Mouse (Mus musculus) G1E-ER4 (cell line): ENCODE measurements around the gene 4930447C04Rik. TPM values are rescaled to one million over a fixed set of nuclear protein-coding genes. Genes with fewer than 3 reads are reported as not detected.

ENCODE experiments used
- GATA1 ChIP-seq: IDR thresholded peaks from one replicate; pipeline ENCODE4 v1.8.0; 2012; ENCODE audit warnings: low read length, inconsistent platforms
- polyA plus RNA-seq: library from polyadenylated mRNA; stranded (reverse); fragments of >175 nt; gene quantifications from 2 replicates; pipeline ENCODE4 v1.2.3, GENCODE M21; 2012

4930447C04Rik gene
- polyA plus RNA-seq, result not detected in 2 replicates

DNA sequence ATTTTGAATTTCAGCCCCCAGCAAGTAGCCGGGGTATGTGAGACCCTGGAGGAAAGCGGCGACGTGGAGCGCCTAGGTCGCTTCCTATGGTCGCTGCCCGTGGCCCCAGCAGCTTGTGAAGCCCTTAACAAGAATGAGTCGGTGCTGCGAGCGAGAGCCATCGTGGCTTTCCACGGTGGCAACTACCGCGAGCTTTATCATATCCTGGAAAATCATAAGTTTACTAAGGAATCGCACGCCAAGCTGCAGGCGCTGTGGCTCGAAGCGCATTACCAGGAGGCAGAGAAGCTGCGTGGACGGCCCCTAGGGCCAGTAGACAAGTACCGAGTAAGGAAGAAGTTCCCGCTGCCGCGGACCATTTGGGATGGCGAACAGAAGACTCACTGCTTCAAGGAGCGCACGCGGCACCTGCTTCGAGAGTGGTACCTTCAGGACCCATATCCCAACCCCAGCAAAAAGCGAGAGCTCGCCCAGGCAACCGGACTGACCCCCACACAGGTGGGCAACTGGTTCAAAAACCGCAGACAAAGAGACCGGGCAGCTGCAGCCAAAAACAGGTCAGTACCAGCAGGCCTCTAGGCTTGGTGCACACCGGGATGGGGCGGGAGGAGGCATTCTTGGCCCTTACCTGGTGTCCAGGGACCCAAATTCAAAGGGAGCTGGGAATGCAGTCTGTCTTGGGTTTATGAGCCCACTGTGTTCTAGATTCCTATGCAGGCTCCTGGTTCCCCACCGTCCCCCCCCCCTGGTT, at the start of gene 4930447C04Rik:
4930447C04Rik (minus strand) TSS at position 704 of the 751 bp plus-strand sequence.
- no peak for TF ChIP-seq GATA1

DNA sequence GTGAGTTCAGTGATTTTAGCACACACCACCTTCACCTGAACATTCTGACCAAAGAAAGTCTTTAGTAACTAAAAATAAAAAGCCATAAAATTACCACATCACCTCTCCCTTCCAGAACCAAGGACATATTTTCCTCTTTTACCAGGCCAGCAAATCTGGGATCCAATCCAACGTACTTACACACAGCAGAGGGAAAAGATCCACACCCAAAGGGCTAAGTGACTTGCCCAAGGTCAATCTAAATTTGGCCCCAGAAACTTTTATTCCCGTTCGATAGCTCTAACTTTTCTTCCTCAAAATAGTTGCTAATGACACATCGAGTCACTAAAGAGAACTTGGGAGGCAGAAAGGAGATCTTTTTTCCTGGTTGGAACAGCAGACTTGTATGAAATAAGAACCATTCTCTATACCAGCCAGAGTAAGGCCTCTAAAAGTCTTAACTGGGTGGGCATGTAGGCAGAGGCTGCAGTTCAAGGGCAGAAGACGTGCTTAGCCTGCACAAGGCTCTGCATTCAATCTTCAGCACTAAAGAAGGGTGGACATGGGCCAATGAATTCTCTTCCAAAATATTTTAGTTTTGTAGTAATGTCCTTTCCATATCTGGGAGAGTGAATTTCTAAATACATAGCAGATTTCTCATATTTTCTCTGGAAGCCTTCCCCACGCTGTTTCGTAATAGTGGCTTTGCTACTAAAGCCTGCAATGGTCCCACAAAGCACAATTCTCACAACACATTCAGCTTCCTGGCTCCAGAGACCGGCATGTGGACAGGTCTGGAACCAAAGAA, 42.7 kb upstream of the 4930447C04Rik start:
- no peak for TF ChIP-seq GATA1

DNA sequence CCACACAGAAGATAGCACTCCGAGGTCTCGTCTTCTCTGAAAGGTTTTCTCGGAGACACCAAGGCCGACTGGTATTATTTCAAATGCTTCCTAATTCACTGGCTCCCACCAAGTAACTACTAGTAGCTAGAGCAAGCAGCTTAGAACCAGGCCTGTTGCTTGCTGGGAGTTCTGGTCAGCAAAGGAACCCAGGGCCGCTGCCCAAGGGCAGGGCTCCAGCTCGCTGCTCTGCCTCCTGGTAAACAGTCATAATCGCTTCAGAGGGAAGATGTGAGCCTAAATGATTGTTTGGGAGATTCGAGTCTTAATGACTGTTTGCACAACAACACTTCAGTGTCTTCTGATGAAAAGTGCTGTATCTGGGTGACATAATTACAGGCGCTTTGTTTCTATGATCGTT, 42.0 kb upstream of the 4930447C04Rik start:
- no peak for TF ChIP-seq GATA1

DNA sequence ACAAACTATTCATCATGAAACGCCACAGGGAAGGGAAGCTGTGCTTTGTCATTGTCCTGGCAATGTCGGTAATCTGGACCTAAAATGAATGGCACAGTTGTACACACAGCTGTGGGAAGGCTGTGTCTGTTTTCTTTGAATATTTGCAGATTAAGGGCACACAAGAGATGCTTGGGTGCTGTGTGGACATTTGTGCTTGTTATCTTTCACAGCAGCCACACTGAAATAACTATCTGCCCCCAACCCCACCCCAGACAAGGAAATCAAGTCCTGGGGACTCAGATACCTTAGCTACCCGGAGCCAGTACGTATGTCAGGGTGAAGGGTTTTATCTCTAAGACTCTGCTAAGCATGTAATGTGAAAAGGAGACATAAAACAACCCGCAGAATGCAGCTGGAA, 38.7 kb upstream of the 4930447C04Rik start:
- TF ChIP-seq GATA1, result no peak

DNA sequence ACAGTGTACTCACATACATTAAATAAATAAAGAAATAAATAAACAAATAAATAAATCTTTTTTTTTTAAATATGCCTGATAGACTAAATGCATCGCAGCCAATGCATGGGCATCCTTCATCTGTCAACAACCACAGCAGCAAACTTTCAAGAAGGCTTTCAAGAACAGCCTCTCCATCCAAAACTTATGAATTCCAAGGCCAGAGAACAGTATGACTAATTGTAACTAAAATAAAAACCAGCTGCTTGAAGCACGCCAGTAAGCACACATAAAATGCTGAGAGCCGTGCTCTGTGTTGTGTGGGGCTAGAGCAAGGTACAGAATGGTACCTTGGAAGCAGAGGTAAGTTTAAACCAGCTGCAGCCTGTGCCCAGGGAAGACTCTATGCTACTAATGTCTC, 37.3 kb upstream of the 4930447C04Rik start:
- TF ChIP-seq GATA1, result no peak

DNA sequence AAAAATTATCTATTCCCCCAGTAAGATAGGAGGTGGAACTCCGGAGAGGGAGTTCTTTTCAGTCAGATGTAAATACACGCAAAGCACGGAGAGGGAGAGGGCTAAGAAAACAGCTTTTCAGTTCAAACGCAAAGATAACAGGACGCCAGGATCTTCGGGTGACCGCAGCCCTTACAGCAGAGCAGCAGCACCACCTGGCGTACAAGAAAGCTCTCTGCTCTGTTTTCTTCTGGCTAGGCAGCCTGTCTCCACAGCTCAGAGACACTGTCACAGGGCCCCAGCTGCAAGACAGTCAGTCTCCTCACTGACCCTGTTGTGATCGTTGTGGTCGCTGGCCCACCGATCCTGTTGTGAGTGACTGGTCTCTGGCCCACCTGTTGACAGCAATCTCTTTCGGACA, 36.1 kb upstream of the 4930447C04Rik start:
- no peak for TF ChIP-seq GATA1

DNA sequence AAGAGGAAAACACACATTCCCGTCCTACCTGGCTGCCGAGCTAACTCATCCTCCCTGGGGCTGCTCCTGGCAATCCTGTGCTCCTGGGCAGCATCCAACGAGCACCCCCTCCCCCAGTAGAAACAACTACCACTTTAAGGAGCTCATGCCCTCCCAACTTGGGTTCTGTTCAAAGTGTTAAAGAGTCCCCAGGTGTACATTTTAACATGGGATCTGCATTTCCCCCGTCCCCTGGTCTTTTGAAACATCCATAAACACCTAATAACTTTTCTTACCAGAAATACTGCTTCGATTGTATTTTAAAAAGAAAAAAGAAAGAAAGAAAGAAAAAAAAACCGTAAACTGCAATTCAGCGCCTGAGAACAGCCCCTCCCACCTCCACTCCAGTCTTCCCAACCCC, 35.6 kb upstream of the 4930447C04Rik start:
- TF ChIP-seq GATA1, result no peak

DNA sequence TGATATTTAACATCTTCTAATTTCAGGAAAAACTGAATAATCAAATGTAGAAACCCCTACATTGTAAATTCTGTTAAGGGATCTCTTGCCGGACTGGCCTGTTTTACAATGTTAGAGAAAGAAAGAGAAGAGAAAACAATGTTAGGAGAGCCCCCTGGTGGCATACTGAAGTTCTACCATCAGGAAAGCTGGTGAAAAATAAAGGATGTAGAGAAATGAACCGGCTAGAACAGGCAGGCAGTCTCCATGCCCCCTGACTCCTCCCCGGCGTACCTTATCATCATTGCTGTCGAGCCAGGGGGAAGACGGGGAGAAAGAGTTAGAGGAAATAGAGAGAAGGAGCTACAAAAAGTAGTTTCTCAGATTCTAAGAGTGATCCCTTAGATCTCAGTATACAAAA, 32.6 kb upstream of the 4930447C04Rik start:
- TF ChIP-seq GATA1, result no peak

DNA sequence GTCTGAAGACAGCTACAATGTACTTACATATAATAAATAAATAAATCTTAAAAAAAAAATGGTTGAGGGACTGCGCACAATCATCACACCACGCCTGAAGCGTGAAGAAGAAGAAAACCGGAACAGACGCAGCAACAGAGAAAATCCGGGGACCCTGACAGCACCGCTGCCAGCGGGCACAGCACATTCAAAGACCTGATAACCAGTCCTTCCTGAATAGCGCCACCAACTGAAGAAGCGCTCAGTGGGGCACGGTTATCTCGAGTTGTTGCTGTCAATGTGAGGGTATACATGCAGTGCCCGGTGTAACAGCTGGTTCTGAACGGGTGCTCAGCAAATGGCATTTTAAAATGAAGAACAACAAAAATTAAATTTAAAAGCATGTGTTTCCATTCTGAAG, 30.0 kb upstream of the 4930447C04Rik start:
- TF ChIP-seq GATA1, result no peak

DNA sequence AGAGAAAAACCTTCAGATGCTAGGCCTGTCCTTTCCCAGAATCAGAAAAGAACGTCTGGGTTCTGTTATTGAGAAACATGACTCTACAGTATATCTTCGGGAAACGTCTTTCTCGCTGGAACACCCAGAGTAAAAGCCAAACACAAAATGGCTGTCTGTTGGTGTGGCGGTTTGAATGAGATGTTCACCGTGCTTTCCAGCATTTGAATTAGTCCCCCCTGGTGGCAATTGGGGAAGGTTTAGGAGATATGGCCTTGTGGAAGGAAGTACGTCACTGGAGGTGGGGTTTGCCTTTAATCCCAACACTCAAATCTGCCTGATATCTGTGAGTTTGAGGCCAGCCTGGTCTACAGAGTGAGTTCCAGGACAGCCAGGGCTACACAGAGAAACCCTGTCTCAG, 27.0 kb upstream of the 4930447C04Rik start:
- TF ChIP-seq GATA1, result no peak

DNA sequence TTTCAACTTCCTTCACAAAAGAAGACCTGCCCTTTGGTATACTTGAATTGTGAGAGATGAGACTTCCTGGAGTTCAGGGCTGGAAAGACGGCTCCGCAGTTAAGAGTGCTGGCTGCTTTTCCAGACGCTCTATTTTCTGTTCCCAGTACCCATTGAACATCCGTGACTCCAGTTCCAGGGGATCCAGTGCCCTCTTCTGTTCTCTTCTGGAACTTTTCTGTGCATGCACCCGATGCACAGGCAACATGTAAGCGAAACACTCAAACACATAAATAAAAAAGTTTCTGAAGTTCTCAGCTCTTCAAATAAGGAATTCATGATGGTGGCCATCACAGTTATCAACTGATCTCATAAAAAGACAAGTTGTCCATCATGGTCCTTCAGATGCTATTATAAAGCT, 22.2 kb upstream of the 4930447C04Rik start:
- no peak for TF ChIP-seq GATA1

DNA sequence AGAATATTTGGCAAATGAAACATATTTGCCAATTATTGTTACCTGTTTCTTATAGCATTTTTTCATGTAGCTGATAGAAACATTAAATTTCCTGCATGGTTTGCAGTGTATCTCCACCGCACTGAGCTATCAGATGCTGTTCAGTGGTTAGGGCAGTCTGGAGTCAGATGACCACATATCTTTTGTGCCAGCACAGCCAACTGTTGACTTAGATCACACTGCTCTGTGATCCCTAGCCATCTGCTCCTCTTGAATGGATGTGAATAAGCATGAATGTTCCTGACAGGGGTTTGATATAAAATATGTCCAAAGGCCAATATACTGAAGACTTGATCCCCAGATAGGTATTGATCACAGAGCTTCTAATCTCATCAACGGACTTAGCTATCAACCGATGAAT, 17.9 kb upstream of the 4930447C04Rik start:
- no peak for TF ChIP-seq GATA1

DNA sequence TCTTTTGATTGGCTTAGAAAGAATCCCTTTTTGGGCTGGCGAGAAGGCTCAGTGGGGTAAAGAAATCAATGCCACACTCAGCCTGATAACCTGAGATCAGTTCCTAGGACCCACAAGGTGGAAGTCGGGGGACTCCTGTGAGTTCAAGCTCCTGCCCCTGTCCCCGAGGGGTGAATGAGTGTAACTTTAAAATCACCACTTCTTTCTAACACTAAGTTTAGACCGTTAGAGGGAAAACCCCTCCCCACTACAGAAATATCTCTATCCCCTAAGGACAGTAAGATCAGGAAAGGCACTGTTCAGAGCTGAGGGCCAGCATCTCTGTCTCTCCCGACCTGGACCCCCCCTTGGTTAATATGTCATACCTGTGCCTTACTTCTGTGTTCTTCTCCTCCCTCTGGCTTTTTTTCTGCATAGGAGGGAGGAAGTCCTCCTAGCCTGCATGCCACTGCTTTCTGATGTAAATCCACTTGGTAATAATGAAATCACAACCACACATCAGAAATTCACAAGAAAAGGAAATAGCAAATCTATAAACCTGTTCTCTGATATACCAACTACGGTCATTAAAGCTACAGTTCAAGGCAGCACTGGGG, 17.4 kb upstream of the 4930447C04Rik start:
- no peak for TF ChIP-seq GATA1

DNA sequence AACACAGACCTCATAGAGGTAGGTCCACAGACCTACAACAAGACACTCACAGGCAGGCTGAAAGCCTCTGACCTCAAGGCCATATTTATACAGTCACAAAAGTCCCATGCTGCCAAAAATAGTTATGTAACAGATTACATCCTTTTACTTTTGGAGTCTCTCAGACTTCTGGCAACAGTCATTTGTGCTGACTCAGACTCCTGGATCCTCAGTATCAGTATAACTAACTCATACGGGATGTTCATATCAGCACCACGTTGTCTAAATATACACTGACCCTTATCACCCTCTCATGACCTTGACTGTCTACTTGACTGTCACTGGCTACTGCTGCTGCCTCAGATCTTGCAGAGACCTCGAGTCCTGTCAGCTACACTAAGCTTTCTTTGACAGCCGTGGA, 14.3 kb upstream of the 4930447C04Rik start:
- no peak for TF ChIP-seq GATA1

DNA sequence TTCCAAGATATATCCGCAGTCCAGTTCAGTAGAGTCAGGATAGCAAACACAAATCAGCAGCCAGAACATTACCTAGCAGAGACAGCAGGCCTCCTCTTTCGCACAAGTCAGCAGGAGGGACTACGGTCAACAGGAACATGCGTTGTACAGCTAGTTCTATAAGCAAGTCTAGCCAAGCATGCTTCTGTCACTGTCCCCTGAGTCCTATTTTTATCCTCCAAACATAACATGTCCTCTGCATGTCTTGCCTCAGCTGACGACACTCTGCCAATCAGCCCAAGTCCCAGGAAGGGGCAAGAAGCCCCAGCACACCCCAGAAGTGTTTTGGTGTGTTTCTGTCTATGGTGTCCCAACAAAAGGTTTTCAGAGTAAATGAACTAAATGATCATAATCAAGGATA, 13.3 kb upstream of the 4930447C04Rik start:
- no peak for TF ChIP-seq GATA1

DNA sequence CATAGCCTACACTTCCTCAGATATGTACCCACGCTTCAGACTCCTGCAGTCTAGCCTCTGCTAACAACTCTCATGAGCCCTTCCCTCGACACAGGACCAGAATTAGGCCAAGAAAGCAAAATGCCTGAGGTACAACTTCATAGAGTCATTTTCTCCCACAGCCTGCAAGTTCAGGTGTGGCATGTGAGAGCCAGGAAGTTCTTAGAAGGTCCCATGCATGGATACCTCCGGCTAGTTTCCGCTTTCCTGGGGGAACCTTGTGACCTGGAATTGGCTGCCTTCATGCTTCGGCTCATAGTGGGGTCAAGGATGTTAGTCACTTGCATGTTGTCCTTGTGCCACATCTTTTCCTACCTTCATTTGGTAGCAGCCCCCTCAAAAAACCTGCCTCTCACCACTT, 12.5 kb upstream of the 4930447C04Rik start:
- no peak for TF ChIP-seq GATA1
